Mouse (Mus musculus): Measurements from ENCODE around the gene Cblb.

Gene Cblb

GRCm38 (mm10) chr16:52038821-52039220, 7.8 kb downstream of the Cblb start:
- DNase-seq (ENCODE audit: low spot score in 2 of 2) = no peak

GRCm38 (mm10) chr16:52040937-52041336, 9.9 kb downstream of the Cblb start:
- no peak for DNase-seq (ENCODE audit: low spot score in 2 of 2)

- no peak for DNase-seq (ENCODE audit: low spot score in 2 of 2)
These were observed 11.8 kb downstream of the Cblb start for GRCm38 (mm10) chr16:52042667-52043379.

- no peak for DNase-seq (ENCODE audit: low spot score in 2 of 2)
These were observed 12.5 kb downstream of the Cblb start for GRCm38 (mm10) chr16:52043380-52044117.

GRCm38 (mm10) chr16:52044518-52044917, 13.5 kb downstream of the Cblb start:
- DNase-seq (ENCODE audit: low spot score in 2 of 2) = no peak

- no peak for DNase-seq (ENCODE audit: low spot score in 2 of 2)
These were observed 14.0 kb downstream of the Cblb start for GRCm38 (mm10) chr16:52044985-52045384.

GRCm38 (mm10) chr16:52046464-52046863, 15.4 kb downstream of the Cblb start:
- DNase-seq (ENCODE audit: low spot score in 2 of 2) = no peak

- no peak for DNase-seq (ENCODE audit: low spot score in 2 of 2)
These were observed 20.1 kb downstream of the Cblb start for GRCm38 (mm10) chr16:52051106-52051505.

- DNase-seq (ENCODE audit: low spot score in 2 of 2) = no peak
These were observed 21.7 kb downstream of the Cblb start for GRCm38 (mm10) chr16:52052734-52053133.

GRCm38 (mm10) chr16:52055236-52055635, 24.2 kb downstream of the Cblb start:
- DNase-seq (ENCODE audit: low spot score in 2 of 2) = no peak

GRCm38 (mm10) chr16:52056164-52056563, 25.1 kb downstream of the Cblb start:
- no peak for DNase-seq (ENCODE audit: low spot score in 2 of 2)

GRCm38 (mm10) chr16:52057335-52057734, 26.3 kb downstream of the Cblb start:
- DNase-seq (ENCODE audit: low spot score in 2 of 2) = no peak

GRCm38 (mm10) chr16:52059535-52059934, 28.5 kb downstream of the Cblb start:
- DNase-seq (ENCODE audit: low spot score in 2 of 2) = no peak

GRCm38 (mm10) chr16:52060100-52060719, 29.2 kb downstream of the Cblb start:
- DNase-seq (ENCODE audit: low spot score in 2 of 2) = no peak

- no peak for DNase-seq (ENCODE audit: low spot score in 2 of 2)
These were observed 30.0 kb downstream of the Cblb start for GRCm38 (mm10) chr16:52061015-52061481.

- DNase-seq (ENCODE audit: low spot score in 2 of 2) = no peak
These were observed 33.5 kb downstream of the Cblb start for GRCm38 (mm10) chr16:52064309-52065105.

- no peak for DNase-seq (ENCODE audit: low spot score in 2 of 2)
These were observed 36.8 kb downstream of the Cblb start for GRCm38 (mm10) chr16:52067632-52068516.

GRCm38 (mm10) chr16:52068517-52068874, 37.5 kb downstream of the Cblb start:
- no peak for DNase-seq (ENCODE audit: low spot score in 2 of 2)

GRCm38 (mm10) chr16:52069648-52070047, 38.6 kb downstream of the Cblb start:
- no peak for DNase-seq (ENCODE audit: low spot score in 2 of 2)

- DNase-seq (ENCODE audit: low spot score in 2 of 2) = no peak
These were observed 39.1 kb downstream of the Cblb start for GRCm38 (mm10) chr16:52070128-52070527.

- DNase-seq (ENCODE audit: low spot score in 2 of 2) = no peak
These were observed 40.3 kb downstream of the Cblb start for GRCm38 (mm10) chr16:52071290-52071689.

Measured in cerebellum, postnatal 4 days (tissue).